Mouse (Mus musculus) forebrain, embryonic 16.5 days (tissue): ENCODE measurements at regions not wholly inside any gene's neighbourhood (a gene's known extent, or its start where the extent isn't known, plus 50 kb on each side); places are given as distances from the start of the nearest gene placed in this dataset.

Source experiments
- ATAC-seq: fragments of 200-750 bp; cut with Nextera tagmentation; 2 replicates; pipeline ENCODE4 v1.8.0; 2017; ENCODE audit warnings: mild to moderate bottlenecking, moderate library complexity
- H3K27ac ChIP-seq: fragments of 300-500 bp; sonication (generic); 2 replicates; pipeline ENCODE4 v1.5.1; 2014; ENCODE audit warnings: low read length, control low read depth
- H3K27me3 ChIP-seq: fragments of 300-500 bp; sonication (generic); replicated peaks from 2 replicates; pipeline ENCODE4 v1.6.1; 2014; ENCODE audit warnings: low read length; ENCODE audit not compliant: control insufficient read depth, insufficient read depth
- H3K36me3 ChIP-seq: fragments of 300-500 bp; sonication (generic); 2 replicates; pipeline ENCODE4 v1.6.1; 2014; ENCODE audit not compliant: control insufficient read depth, insufficient read depth
- H3K4me1 ChIP-seq: fragments of 300-500 bp; sonication (generic); replicated peaks from 2 replicates; pipeline ENCODE4 v1.6.1; 2014; ENCODE audit warnings: low read length; ENCODE audit not compliant: control insufficient read depth, insufficient read depth
- H3K4me2 ChIP-seq: fragments of 300-500 bp; sonication (generic); 2 replicates; pipeline ENCODE4 v1.6.1; 2014; ENCODE audit warnings: mild to moderate bottlenecking, low read length, control low read depth
- H3K4me3 ChIP-seq: fragments of 300-500 bp; sonication (generic); replicated peaks from 2 replicates; pipeline ENCODE4 v1.5.1; 2014; ENCODE audit warnings: mild to moderate bottlenecking, low read length, control low read depth
- H3K9ac ChIP-seq: fragments of 300-500 bp; sonication (generic); replicated peaks from 2 replicates; pipeline ENCODE4 v1.6.1; 2014; ENCODE audit warnings: low read depth, low read length, control low read depth
- H3K9me3 ChIP-seq: fragments of 300-500 bp; sonication (generic); 2 replicates; pipeline ENCODE4 v1.6.1; 2016; ENCODE audit warnings: low read length; ENCODE audit not compliant: control insufficient read depth
- WGBS: fragments of 180-500 bp; shearing (Covaris S2); extraction: QIAGEN DNeasy Blood & Tissue Kit; methylation state at CpG from one replicate; pipeline ENCODE4 v1.1.7; 2014; 5-methylcytosine and 5-hydroxymethylcytosine counted together

- Histone ChIP-seq H3K4me3 (no peak overlapping the region), H3K4me1 (0 out of 2 replicates have a peak, but pooled peaks cover 3% of the 10 kb centered on the region), H3K27me3 (no peaks in the 10 kb centered on the region), H3K4me2 (no peak overlapping the region), H3K27ac (no peak overlapping the region), H3K36me3 (no peaks in the 10 kb centered on the region), H3K9me3 (no peaks in the 10 kb centered on the region), H3K9ac (no peak overlapping the region)
- no peak for ATAC-seq
- 61% methylated on average over 9 of the region's 9 CpGs for WGBS
These were observed 429.4 kb downstream of the Dcdc2c start for GRCm38 (mm10) chr12:28122766-28123165.

GRCm38 (mm10) chr12:28120106-28120505, 432.1 kb downstream of the Dcdc2c start:
- Histone ChIP-seq H3K9ac (no peak overlapping the region), H3K27ac (no peak overlapping the region), H3K4me3 (no peak overlapping the region), H3K9me3 (no peaks in the 10 kb centered on the region), H3K4me1 (0 out of 2 replicates have a peak, but pooled peaks cover 3% of the 10 kb centered on the region), H3K36me3 (no peaks in the 10 kb centered on the region), H3K4me2 (no peak overlapping the region), H3K27me3 (no peaks in the 10 kb centered on the region)
- no peak for ATAC-seq
- 72% methylated on average over 3 of the region's 3 CpGs for WGBS

DNA sequence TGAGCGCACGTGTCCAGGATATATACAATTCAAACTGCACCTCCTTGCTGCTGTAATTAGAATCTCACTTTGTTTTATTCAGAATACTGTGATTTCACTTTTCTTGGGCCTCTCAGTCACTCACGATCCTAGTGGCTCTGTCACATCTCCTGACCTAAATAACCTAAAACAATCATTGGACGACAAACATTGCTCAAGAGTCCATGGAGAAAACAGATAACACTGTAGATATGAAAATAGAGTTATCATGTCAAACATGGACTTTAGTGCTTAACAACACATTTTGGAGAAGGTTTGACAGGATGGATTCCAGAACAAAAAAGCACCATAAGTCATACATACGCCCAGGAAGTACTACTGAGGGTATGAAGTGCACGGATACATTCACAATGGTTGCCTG, 461.5 kb downstream of the Dcdc2c start:
- no peaks in the 10 kb centered on the region for H3K9me3 ChIP-seq
- H3K27ac ChIP-seq: no peak overlapping the region
- no peak overlapping the region for H3K4me2 ChIP-seq
- ATAC-seq: no peak
- 94% methylated on average over 6 of the region's 6 CpGs for WGBS
- H3K4me1 ChIP-seq: no peaks in the 10 kb centered on the region
- no peak overlapping the region for H3K9ac ChIP-seq
- H3K36me3 ChIP-seq: no peaks in the 10 kb centered on the region
- no peaks in the 10 kb centered on the region for H3K27me3 ChIP-seq
- no peak overlapping the region for H3K4me3 ChIP-seq

DNA sequence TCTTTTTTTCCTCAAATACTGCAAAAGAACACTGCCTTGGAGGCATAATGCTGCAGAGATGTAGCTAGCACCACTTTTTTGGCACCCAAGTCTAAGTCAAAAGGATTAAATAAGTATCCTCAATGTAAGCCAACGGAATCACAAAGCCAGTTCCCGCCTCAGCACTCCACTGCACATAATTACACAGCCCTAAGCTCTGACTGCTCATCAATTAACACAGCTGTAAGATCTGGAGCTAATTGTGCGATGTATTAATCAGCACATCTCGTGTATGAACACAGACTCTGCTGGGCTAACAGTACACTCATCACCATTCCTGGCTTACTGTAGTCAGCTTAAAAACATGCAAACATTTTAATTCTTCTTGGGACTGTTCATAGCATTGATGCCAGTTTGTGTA, 466.7 kb downstream of the Dcdc2c start:
- H3K9ac ChIP-seq: no peak overlapping the region
- no peaks in the 10 kb centered on the region for H3K36me3 ChIP-seq
- H3K9me3 ChIP-seq: no peaks in the 10 kb centered on the region
- no peaks in the 10 kb centered on the region for H3K27me3 ChIP-seq
- no peak overlapping the region for H3K4me3 ChIP-seq
- H3K27ac ChIP-seq: peak overlapping the region; percentile 33; the same call in 1 of the 2 replicates
- peak; percentile 95 for ATAC-seq
- 0 out of 2 replicates have a peak, but pooled peaks cover 2% of the 10 kb centered on the region for H3K4me1 ChIP-seq
- H3K4me2 ChIP-seq: no peak overlapping the region
- 15% methylated on average over 4 of the region's 4 CpGs for WGBS

- no peaks in the 10 kb centered on the region for H3K27me3 ChIP-seq
- no peak overlapping the region for H3K4me2 ChIP-seq
- no peaks in the 10 kb centered on the region for H3K36me3 ChIP-seq
- no peak overlapping the region for H3K9ac ChIP-seq
- H3K27ac ChIP-seq: no peak overlapping the region
- no peak overlapping the region for H3K4me3 ChIP-seq
- WGBS: 46% methylated on average over 3 of the region's 3 CpGs
- ATAC-seq: 0 out of 2 replicates have a peak, but pooled peaks have one; percentile 49
- no peaks in the 10 kb centered on the region for H3K9me3 ChIP-seq
- no peaks in the 10 kb centered on the region for H3K4me1 ChIP-seq
These were observed 475.6 kb downstream of the Dcdc2c start for GRCm38 (mm10) chr12:28076606-28077005.

- ATAC-seq: no peak
- 35% methylated on average over 2 of the region's 2 CpGs for WGBS
- H3K27ac ChIP-seq: no peak overlapping the region
These were observed 483.6 kb downstream of the Dcdc2c start for GRCm38 (mm10) chr12:28068584-28068983.

DNA sequence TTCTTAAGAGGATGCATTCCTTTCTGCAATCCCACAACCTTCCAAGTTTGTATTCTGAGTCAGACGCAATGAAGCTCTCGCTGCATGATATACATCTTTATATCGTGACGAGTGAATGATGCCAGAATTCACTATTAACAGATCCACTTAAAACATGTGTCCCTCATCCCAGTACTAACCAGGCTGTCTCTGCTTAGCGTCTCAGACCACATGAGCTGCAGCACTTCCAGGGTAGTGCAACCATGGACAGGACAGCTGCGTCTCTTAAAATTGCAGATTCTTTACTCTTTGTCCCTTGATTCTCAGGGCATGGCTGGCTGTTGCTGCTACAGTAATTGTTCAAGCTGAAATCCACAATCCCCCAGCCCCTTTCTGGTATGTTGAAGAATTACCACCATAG, 491.9 kb downstream of the Dcdc2c start:
- no peak overlapping the region for H3K4me3 ChIP-seq
- 66% methylated on average over 6 of the region's 6 CpGs for WGBS
- no peak overlapping the region for H3K9ac ChIP-seq
- H3K27me3 ChIP-seq: no peaks in the 10 kb centered on the region
- no peak overlapping the region for H3K4me2 ChIP-seq
- ATAC-seq: no peak
- H3K27ac ChIP-seq: no peak overlapping the region
- no peaks in the 10 kb centered on the region for H3K36me3 ChIP-seq
- no peaks in the 10 kb centered on the region for H3K9me3 ChIP-seq
- H3K4me1 ChIP-seq: peaks cover 9% of the 10 kb centered on the region

More at GRCm38 (mm10) chr12:28068584-28068983, 483.6 kb downstream of the Dcdc2c start:
- Histone ChIP-seq H3K9ac (no peak overlapping the region), H3K9me3 (no peaks in the 10 kb centered on the region), H3K4me3 (no peak overlapping the region), H3K36me3 (no peaks in the 10 kb centered on the region), H3K27me3 (no peaks in the 10 kb centered on the region), H3K4me2 (no peak overlapping the region), H3K4me1 (no peaks in the 10 kb centered on the region)

- Histone ChIP-seq H3K9ac (no peak overlapping the region), H3K9me3 (no peaks in the 10 kb centered on the region), H3K4me2 (no peak overlapping the region), H3K4me1 (peaks cover 10% of the 10 kb centered on the region), H3K36me3 (no peaks in the 10 kb centered on the region), H3K4me3 (no peak overlapping the region), H3K27me3 (no peaks in the 10 kb centered on the region), H3K27ac (peak overlapping the region; percentile 68)
- WGBS: 20% methylated on average over 4 of the region's 4 CpGs
- ATAC-seq: peak; percentile 98
These were observed 496.5 kb downstream of the Dcdc2c start for GRCm38 (mm10) chr12:28055518-28056280.

GRCm38 (mm10) chr12:28054444-28054843, 497.8 kb downstream of the Dcdc2c start:
- Histone ChIP-seq H3K4me2 (no peak overlapping the region), H3K9ac (no peak overlapping the region), H3K27me3 (no peaks in the 10 kb centered on the region), H3K4me1 (peaks cover 10% of the 10 kb centered on the region), H3K36me3 (no peaks in the 10 kb centered on the region), H3K27ac (no peak overlapping the region), H3K4me3 (no peak overlapping the region), H3K9me3 (no peaks in the 10 kb centered on the region)
- no peak for ATAC-seq
- 93% methylated on average over 11 of the region's 11 CpGs for WGBS
